Mouse (Mus musculus): Measurements from ENCODE around the gene Otof.

Gene Otof

DNA sequence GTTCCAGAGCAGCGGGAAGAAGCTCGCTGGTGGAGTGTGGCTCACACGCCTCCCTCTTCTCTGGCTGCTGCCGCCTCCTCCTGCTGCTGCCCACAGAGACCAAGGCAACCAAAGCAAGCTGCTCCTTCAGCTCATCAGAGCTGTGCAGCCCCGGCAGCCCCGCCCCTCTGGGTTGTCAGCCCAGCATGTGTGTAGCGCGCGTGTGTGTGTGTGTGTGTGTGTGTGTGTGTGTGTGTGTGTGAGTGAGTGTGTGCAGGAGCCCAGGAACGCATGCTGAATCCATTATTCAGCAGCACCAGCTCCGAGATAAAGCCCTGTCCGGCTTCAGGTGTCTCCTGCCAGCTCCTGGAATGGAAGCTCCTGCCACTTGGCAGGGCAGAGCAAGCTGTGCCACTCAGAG lies at the start of gene Otof:
TSS of gene Otof (minus strand) at position 112 of the 400 bp plus-strand sequence.
- DNase-seq: peak; percentile 69

DNA sequence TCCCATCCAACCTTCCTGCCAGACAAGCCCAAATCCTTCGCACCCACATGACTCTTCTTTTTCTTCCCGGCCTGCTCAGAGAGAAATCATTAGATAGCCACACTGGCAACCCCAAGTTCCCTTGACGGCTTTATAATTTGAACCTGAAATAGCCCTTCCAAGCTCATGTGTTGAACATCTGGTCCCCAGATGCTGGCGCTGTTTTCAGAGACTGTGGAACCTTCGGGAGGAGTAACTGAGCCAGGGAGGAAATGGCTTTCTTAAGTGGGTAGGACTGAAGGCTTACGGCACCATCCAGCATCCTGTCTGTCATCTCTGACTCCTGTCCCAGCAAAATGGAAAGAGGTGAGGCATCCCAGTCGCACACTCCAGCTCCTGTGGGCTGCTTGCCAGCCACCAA lies 35.6 kb upstream of the Otof start:
- DNase-seq: no peak

DNA sequence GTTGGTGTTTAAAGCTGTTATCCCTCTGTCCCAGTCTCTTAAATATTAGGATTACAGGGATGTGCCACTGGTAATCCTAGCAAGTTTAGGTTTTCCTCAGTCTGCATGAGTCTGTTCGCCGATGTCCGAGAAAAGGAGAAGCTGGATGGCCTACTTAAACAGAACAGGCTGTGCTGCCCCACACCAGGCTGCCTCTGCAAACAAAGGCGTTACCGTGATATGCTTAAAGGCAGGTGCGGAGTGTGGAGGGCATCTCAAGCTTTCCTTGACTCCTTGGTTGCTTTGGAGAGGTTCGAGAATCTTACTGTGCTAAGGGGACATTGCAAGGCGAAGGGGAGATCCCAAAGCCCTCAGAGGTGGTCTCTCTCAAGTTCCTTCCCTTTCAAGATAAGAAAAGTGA lies 35.1 kb upstream of the Otof start:
- no peak for DNase-seq

DNA sequence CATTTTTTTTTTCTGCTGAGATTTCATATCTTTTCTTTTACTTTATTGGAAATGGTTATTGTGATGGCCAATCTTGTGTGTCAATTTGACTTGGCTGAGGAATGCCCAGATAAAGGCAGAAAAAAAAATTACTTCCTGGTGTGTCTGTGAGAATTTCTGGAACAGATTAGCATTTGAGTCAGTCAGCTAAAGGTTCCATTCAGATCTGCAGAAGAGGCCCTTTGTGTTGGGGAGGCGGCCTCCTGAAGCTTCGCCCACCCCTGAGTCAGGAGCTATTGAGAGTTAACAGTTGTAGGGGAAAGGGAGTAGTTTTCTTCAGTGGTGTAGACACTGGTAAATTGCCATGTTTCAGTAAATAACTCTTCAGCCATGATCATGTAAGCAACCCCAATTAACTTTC lies 33.6 kb upstream of the Otof start:
- no peak for DNase-seq

DNA sequence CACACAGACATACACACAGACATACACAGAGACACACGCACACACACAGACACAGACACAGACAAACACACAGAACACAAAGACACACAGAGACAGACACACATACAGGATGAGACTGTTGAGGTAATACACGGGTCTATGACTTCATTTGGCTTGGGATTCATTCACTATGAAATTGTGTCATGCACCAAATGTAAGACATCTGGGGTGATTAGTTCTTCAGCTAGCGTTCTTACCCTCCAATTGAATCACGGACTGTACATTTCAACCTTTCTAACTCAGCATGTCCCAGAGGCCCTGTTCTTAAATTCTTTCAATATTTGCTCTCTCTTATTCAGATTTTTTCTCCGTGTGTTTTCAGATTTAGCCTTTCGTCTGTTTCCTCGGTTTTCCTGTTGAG lies 32.9 kb upstream of the Otof start:
- no peak for DNase-seq

DNA sequence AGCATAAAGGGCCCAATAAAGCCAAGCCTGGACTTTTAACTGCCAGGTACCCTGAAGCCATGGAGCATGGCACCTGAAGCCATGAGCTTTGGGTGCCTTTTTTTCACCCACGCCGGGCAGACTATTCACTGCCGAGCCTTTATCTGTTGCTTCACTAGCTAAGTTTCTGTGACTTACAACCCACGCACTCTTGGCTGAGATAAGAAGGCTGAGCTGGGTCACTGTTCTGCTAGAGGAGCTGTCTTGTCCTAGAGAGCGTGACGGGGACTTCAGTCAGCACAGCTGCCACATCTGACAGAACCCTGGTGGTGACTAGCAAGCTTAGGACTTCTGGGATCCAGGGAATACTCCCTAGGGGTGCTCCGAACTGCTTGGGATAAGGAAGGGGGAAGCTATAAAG lies 32.0 kb upstream of the Otof start:
- no peak for DNase-seq

DNA sequence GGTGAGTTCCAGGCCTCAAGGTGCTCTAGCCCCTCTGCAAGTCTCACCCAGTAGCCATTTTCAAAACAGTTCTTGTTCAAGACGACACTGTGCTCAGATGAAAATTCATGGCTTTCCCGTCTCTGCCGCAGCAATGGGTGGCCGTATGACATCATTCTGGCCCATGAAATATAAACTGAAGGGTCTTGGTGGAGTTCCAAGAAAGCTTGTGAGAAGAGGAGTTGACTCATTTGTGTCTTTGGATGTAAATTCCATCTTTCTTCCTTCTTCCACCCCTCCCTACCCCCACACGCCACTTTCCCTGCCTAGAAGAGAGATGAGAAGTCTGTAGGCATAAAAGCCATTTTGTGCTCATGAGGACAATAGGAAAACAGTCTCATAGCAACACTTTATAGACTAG lies 29.1 kb upstream of the Otof start:
- no peak for DNase-seq

DNA sequence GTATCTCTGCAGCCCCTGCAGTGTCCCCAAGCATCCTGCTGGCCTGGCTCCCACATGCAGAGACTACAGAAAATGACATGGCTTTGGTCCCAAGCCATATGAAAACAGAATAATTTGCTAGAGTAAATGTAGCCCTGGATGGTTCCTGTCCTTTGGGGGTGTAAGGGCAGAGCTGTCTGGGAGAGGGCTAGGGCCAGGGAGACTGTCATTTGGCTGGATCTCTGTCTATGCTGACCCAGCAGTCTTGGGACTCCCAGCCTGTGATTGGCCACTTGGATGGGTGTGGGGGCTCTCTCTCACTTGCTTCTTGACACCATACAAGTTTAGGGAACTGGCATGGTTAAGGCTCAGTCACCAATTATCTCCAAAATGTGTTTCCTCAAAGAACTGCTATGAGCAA lies 28.5 kb upstream of the Otof start:
- no peak for DNase-seq

DNA sequence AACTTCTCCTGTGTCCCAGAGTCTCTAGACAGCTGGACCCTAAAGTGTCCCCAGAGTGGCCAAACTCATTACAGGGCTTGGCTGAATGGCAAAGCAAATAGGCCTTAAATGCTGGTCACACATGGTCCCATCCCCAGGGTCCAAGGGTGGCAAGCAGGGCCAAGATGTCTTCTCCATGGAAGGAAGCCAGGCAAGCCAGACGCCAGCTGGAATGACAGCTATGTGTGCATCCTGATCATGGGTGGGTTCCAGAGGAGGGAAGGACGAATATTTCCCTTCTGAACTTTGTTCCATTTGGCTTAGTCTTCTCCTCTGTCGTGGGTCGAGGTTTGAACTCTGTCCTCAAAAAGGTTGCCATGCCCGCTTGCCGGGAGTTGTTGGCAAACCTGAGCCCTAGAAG lies 23.4 kb upstream of the Otof start:
- no peak for DNase-seq

DNA sequence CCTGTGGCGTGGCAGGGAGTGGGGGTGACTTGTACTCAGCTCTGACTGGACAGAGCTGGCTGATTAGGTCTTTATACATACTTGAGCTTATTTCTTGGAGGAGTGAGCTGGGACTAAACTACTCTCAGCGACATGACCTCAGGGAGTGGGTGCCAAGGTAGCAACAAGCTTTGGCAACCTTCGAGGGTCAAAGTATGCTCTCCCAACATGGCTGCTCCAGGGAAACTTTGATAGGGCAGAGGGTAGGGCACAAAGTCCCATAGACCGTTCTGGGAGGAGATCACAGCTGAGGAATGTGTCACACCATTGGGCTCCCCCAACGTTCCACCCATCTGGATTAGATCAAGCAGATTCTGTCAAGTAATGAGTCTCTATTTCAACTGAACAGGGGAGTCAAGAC lies 22.9 kb upstream of the Otof start:
- DNase-seq: no peak

DNA sequence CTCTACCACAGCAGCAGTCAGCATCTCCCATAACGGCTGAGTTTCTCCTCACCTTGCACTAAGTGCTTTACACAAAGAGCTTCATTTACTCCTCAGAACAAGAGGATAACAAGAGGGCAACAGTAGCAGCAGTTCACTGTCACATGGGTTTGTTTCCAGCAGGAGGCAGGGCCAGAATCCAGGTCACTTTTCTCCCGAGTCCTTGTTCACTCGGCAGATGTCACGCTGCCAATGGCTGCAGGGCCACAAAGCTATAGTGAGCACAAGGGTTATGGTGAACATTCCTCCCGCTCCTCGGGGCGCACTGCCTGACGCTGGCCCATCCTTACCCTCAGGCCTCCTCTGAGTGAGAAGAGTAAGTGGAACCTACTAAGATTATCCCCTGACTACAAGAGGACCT lies 21.8 kb upstream of the Otof start:
- no peak for DNase-seq

DNA sequence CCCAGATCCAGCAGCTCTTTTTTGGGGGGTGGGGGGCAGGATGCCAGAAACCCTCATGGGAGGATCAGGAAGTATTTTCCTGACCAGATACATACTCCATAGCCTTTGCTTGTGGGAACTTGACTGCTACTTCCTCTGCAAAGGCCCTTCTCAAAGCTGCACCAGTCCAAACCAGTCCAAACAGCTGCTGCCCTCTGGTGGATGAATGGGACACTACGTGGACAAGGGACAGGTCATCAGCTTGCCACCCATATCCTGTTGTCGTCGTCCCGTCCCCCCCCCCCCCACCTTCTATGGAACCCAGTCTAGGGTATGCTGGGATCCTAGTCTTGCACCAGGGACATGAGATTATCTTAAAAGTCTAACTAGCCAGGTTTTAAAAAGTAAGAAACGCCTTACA lies 20.6 kb upstream of the Otof start:
- peak; percentile 76 for DNase-seq

DNA sequence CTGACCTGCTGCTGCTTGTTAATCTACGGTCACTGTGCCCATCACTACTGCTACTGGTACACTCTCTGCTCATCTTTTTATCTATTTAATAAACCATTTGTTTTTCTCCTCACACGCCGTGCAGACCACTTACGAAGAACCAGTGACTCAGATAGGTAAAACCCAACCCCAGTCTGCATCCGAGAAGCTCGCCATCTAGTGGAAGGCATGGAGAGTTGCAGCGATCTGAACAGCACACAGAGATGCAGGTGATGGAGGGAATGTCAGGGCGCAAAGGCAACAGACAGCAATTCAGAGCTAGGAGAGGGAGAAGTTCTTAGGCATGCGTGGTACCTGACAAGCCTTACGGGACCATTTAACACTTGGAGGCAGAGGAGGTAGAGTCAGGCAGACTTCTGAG lies 14.8 kb upstream of the Otof start:
- DNase-seq: no peak

DNA sequence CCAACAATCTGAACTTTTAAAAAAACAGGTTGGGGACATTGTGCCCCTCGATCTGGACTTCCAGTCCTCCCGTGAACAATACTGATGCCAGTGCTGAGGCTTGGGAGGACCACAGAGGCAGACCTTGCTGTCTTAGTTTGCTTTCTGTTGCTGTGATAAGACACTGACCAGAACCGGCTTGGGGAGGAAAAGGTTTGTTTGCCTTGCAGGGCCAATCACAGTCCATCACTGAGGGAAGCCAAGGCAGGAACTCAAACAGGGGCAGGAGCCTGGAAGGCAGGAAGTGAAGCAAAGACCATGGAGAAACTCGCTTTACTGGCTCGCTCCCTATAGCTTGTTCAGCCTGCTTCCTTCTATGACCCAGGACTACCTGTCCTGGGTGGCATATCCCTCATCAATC lies 10.4 kb upstream of the Otof start:
- no peak for DNase-seq

DNA sequence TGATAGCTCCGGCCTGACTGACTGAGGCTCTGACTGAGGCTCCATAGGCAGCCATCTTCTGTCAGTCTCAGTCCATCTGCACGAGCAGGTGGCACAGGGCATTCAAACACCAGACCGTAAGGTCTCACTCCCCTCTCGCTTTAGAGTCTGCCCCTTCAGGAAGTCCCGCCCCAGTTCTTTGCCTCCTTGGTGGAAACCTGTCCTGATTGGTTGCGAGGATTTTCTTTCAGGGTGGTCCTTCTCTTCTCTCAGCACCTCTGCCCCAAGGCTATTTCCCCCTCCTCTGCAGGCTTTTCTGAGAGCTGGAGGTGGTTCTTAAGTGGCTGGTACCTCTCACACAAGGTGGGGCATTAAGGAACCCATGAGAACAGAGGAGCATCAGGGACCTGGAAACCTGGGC lies 8.7 kb upstream of the Otof start:
- DNase-seq: no peak

DNA sequence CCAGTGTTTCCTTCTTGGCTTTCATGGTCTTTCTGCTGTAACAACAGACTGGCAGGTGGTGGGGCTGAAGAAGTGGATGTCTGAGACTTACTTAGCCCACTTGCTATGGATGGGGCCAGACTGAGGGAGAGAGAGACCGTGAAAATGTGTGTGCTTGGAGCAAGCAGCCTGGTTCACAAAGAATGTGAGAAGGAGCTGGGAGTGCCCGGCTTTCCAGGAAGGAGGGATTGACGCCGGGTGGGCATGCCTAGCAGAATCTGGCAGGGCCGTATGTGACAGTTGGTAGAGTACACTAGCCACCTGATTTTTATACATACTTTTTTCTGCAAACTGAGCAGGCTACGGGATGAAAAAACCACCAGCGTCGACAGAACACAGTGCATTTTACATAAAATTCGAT lies 4.6 kb upstream of the Otof start:
- peak; percentile 56 for DNase-seq

DNA sequence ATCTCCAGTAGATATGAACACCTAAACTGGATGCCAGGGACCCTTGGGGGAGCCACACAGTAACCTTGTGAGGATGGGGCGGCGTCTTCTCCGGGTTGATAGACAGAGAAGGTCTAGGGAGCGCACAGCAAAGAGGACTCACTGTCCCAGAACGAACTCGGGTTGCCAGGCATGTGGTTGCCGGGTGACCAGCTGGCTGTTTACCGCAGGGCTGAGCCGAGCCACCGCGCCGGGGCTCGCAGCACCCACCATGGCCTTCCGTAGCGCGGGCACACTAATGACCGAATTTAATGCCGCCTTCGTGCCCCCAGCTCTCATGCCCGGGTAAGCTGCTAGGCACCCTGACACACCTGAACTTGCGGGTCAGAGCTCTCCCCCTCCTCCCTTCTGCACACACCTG lies 4.1 kb upstream of the Otof start, which contains the start of gene 1700001C02Rik:
TSS of gene 1700001C02Rik (plus strand) at position 187 of the 400 bp plus-strand sequence.
- DNase-seq: peak; percentile 40

DNA sequence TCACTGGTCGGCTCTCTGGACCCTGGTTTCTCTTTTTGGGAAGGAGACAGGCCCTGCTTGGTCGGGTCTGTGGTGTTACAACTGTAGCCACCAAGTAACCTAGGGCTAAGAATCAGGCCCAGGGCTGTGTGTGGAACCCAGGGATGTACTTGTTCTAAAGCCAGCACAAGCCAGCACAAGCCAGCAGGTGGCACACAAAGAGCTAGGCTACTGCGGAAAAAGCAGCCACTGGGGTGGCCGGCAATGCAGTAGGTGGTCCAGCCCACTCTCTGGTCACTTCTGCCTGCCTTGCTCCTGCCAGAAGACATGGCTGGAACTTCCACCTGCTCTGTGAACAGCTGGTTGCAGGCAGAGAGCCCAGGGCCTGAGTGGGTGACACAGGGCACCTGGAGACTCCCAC lies 1.6 kb downstream of the Otof start:
- DNase-seq: peak; percentile 39

DNA sequence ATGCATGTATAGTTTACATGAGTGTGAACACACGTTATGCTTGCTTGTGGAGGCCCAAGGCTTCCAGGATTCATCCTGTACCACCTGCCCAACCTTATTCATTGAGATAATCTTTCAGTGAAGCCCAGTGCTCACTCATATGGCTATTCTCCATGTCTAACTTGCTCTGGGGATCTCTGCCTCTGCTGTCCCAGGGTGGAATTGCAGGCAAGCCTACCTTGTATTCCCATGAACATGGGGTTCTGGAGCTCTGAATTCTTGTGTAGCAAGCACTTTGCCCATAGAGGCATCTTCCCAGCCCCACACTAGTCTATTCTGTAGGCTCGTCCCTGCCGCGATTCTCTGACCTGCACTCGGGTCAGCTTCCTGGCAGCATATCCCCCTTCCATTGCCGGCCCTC lies 5.7 kb downstream of the Otof start:
- DNase-seq: no peak

DNA sequence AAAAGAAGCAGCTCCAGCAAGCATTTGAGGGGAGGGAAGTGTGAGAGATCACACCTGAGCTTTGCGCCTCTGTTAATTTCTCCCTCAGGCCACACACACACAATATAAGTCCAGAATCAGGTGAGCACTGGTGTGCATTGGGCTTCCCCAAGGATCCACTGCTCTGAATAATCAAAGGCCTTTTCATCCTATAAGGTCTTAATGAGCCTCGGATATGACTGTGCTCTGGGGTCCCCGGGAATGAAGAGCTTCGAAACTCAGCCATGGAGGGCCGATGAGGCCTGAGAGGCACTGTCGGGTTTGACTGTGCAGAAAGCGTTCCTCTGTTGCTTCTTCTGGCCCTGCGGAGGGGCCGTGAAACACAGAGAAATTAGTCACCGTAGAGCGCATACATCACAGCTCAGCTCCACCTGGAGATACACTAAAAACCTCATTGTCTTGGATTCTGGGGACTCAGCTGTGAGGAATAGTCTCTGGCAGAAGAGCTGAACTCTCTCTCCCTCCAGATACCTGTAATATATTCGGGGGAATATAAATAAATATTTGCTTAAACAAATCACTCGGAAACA lies 17.3 kb downstream of the Otof start:
- no peak for DNase-seq

DNA sequence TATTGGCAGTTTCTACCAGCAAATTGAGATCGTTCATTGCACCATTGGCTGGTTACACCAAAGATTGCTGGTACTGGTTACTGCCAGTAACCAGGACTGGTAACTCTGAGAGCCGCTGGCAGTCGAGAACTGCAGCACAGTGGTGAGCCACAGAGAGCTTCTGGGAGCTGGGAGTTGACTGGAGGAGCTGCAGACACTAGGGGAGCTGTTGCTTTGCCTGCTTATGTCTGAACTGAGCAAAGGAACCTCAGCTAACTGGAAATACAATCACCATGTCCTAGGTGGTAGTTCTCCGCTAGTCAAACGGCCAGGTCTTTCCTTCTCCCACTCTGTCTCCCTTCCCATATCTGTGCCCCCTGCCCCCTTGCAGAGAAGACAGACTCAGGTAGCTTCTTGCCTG lies 19.5 kb downstream of the Otof start:
- no peak for DNase-seq

DNA sequence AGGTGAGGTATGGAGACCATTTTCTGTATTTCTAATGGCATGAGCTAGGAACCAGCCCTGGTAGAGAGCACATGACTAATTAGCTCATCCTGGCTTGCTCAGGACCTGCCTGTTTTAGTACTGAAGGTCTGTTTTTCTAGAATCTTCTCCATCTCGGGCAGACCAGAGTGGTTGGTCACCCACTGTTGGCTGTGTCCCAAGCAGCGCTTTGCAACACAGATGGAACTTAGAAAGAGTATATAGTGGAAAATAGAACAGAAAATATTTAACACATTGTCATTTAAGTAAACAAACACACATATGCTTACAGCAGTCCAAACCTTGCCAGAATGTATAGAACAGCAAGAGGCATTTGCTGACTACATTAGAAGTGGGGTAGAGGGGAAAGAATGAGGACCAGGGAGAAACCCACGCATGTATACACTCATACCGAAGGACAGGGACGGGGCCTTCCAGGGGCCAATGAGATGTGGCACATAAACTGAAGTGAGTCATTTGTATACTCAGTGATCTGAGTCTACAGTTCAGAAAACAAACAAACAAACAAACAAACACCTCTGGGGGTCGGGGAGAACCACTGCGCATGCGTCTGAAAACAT lies 21.3 kb downstream of the Otof start:
- no peak for DNase-seq

DNA sequence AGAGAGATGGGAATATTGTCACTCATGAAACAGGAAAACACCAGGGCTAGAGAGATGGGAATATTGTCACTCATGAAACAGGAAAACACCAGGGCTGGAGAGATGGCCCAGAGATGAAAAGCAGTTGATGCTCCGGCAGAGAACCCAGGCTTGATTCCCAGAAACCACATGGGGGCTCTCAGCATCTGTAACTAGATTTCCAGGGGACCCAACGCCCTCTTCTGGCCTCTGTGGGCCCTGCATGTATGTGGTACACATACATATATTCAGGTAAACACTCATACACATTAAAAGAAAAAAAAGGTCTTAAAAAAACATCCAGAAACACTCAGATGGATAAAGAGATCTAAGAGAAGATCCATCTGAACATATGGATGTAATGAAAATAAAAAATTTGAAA lies 22.8 kb downstream of the Otof start:
- no peak for DNase-seq

DNA sequence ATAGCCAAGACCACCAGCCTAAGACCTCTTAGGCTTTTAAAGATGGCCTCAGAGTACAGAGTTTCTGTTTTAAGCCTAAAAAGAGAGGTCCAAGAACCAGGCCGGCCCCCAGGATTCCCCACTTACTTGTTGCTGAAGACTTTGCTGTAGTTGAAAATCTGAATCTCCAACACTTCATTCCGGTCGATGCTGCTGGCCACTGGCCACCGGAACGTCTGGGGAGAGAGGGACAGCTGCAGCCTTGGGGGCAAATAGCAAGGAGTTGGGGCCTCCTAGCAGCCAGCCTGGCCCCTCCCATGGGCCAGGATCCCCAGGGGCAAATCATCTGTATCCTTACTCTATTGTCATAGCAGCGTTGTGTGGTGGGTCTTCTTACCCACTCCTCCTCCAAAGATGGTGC lies 34.3 kb downstream of the Otof start:
- DNase-seq: no peak

DNA sequence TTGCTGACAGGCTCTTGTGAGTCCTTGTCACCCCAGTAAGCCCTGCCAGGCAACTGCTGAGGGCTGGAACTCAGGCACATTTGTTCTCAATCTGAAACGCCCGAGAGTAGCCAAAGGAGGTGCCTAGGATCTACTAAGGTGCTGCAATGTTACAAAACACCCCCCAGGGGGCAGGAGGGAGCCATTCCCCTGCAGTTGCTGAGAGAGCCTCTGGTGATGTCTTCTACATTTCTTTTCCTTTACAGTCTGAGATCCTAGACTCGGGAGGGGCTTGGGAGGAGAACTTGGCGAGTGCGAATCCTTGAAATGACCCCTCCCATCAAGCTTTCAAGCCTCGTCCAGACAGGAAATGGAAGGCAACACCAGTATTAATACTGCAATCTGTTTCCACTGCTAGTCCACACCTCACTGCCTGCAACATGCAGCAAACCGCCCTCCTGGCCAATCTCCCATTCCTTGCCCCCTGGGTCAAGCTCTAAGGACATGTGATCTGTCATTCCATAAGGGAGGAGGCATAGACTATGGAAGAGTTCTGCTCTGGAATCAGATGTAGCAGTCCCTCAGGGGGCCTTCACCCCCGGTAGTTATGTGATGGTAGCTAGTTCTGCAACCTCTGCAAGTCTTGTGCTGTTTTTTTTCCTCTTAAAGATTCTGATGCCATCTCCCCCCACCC lies 38.0 kb downstream of the Otof start:
- DNase-seq: peak; percentile 74

Measured in right cerebral cortex, postnatal 4 days (tissue).